In the genomic region with DNA sequence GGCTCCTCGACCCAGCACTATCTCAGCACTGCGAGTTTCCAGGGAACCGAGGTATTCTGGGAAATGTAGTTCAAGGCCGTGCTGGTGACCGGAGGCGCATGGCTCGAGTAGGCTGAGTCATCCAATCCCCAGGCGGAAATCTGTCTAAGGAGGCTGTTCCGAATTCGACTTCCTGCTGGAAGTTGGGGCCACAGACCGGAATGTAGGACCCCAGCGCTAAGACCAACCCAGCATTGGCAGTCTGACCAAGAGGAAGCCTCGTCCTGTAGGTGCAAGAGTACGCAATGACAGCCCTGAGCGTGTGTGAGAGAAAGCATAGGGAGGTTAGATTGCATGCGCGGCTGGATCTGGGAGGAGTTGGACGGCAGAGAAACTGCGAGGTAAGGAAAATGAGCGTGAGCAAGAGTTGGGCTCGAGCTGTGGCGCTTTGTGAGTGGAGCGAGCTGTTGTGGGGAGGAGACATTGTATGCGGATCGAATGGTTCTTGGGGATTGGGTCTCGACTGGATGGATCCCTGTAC, we compare ENCODE assay signal across 8 mouse cellular contexts. TPM values are rescaled to one million over a fixed set of nuclear protein-coding genes. Genes with fewer than 3 reads are reported as not detected.
DNase-seq lines count a peak whose midpoint lies in the region; ATAC-seq and TF ChIP-seq lines count a peak whose summit lies in the region.

A gene (plus strand): TSS at position 205 of the 520 bp plus-strand sequence.

- H3K9me3 ChIP-seq in embryonic facial prominence, embryonic 13.5 days, result no peaks in the 10 kb centered on the region
- peaks cover 4% of the 10 kb centered on the region; the same call in 1 of the 2 replicates for H3K9me3 ChIP-seq in limb, embryonic 12.5 days
- no peaks in the 10 kb centered on the region for H3K9me3 ChIP-seq in midbrain, embryonic 15.5 days

- H3K27ac ChIP-seq in embryonic facial prominence, embryonic 13.5 days, result peak within 1 kb of the TSS; percentile 48
- H3K27ac ChIP-seq in kidney, adult 2 months (ENCODE audit: insufficient read depth, low read depth, low read length), result peak within 1 kb of the TSS; percentile 81
- H3K27ac ChIP-seq in limb, embryonic 12.5 days, result peak within 1 kb of the TSS; percentile 87
- peak within 1 kb of the TSS; percentile 88 for H3K27ac ChIP-seq in midbrain, embryonic 15.5 days
- H3K27ac ChIP-seq in spleen, adult 2 months (ENCODE audit: insufficient read depth, low read length), result peak within 1 kb of the TSS; percentile 41

- H3K4me1 ChIP-seq in embryonic facial prominence, embryonic 13.5 days, result peaks cover 37% of the 10 kb centered on the region
- peaks cover 9% of the 10 kb centered on the region for H3K4me1 ChIP-seq in kidney, adult 2 months (ENCODE audit: control insufficient read depth, insufficient read depth, low read length)
- peaks cover 27% of the 10 kb centered on the region for H3K4me1 ChIP-seq in limb, embryonic 12.5 days (replicated peaks)
- peaks cover 47% of the 10 kb centered on the region for H3K4me1 ChIP-seq in midbrain, embryonic 15.5 days
- H3K4me1 ChIP-seq in spleen, adult 2 months (ENCODE audit: control insufficient read depth, insufficient read depth, insufficient read length), result peaks cover 6% of the 10 kb centered on the region; the same call in 1 of the 2 replicates

- H3K9ac ChIP-seq in embryonic facial prominence, embryonic 13.5 days, result peak within 1 kb of the TSS; percentile 77
- H3K9ac ChIP-seq in limb, embryonic 12.5 days (replicated peaks), result peak within 1 kb of the TSS; percentile 70
- H3K9ac ChIP-seq in midbrain, embryonic 15.5 days, result peak within 1 kb of the TSS; percentile 73

- H3K27me3 ChIP-seq in embryonic facial prominence, embryonic 13.5 days, result no peaks in the 10 kb centered on the region
- H3K27me3 ChIP-seq in kidney, adult 2 months (replicated peaks; ENCODE audit: control insufficient read depth, insufficient read depth, low read length), result no peaks in the 10 kb centered on the region
- no peaks in the 10 kb centered on the region for H3K27me3 ChIP-seq in limb, embryonic 12.5 days
- H3K27me3 ChIP-seq in midbrain, embryonic 15.5 days (replicated peaks), result no peaks in the 10 kb centered on the region
- no peaks in the 10 kb centered on the region for H3K27me3 ChIP-seq in spleen, adult 2 months (ENCODE audit: control insufficient read depth, insufficient read depth, low read length)

- peak; percentile 96 for ATAC-seq in embryonic facial prominence, embryonic 13.5 days (ENCODE audit: insufficient number of reproducible peaks, insufficient read depth, low FRiP score, low TSS enrichment, low read depth)
- ATAC-seq in limb, embryonic 12.5 days (ENCODE audit: insufficient number of reproducible peaks, insufficient read depth, low FRiP score, low TSS enrichment, low read depth), result peak; percentile 95
- peak; percentile 95 for ATAC-seq in midbrain, embryonic 15.5 days (replicated peaks)

- WGBS in embryonic facial prominence, embryonic 13.5 days, result under 1% methylated on average over 26 of the region's 26 CpGs
- 1% methylated on average over 26 of the region's 26 CpGs for WGBS in kidney, adult 2 months
- under 1% methylated on average over 26 of the region's 26 CpGs for WGBS in limb, embryonic 12.5 days
- WGBS in midbrain, embryonic 15.5 days, result 0% methylated on average over 26 of the region's 26 CpGs
- WGBS in spleen, adult 2 months, result under 1% methylated on average over 26 of the region's 26 CpGs

- H3K4me3 ChIP-seq in embryonic facial prominence, embryonic 13.5 days, result peak within 1 kb of the TSS; percentile 67
- peak within 1 kb of the TSS; percentile 73 for H3K4me3 ChIP-seq in kidney, adult 2 months (ENCODE audit: insufficient read depth, low read depth, low read length)
- peak within 1 kb of the TSS; percentile 65 for H3K4me3 ChIP-seq in limb, embryonic 12.5 days (replicated peaks)
- peak within 1 kb of the TSS; percentile 73 for H3K4me3 ChIP-seq in midbrain, embryonic 15.5 days
- peak within 1 kb of the TSS; percentile 77 for H3K4me3 ChIP-seq in spleen, adult 2 months (ENCODE audit: extremely low read depth, insufficient read depth, insufficient read length)

- peaks cover 10% of the 10 kb centered on the region; the same call in 1 of the 2 replicates for H3K36me3 ChIP-seq in embryonic facial prominence, embryonic 13.5 days
- no peaks in the 10 kb centered on the region for H3K36me3 ChIP-seq in kidney, adult 2 months (ENCODE audit: control insufficient read depth, insufficient read depth, low read length)
- H3K36me3 ChIP-seq in limb, embryonic 12.5 days, result peaks cover 11% of the 10 kb centered on the region; the same call in 1 of the 2 replicates
- H3K36me3 ChIP-seq in midbrain, embryonic 15.5 days (replicated peaks), result no peaks in the 10 kb centered on the region
- H3K36me3 ChIP-seq in spleen, adult 2 months (ENCODE audit: control insufficient read depth, insufficient read depth, low read length), result no peaks in the 10 kb centered on the region

- peak within 1 kb of the TSS; percentile 83 for H3K4me2 ChIP-seq in embryonic facial prominence, embryonic 13.5 days
- peak within 1 kb of the TSS; percentile 75 for H3K4me2 ChIP-seq in limb, embryonic 12.5 days
- peak within 1 kb of the TSS; percentile 69 for H3K4me2 ChIP-seq in midbrain, embryonic 15.5 days

- peak; percentile 86 for DNase-seq in 3134 (ENCODE audit: extremely low read depth, insufficient read length, low spot score)
- peak; percentile 90 to 91 for DNase-seq in adrenal gland, postnatal 36 days
- DNase-seq in heart, adult 18-20 months, result peak; percentile 92 to 96
- DNase-seq in kidney, adult 2 months, result peak; percentile 96
- peak; percentile 73 to 77 for DNase-seq in spleen, adult 2 months (ENCODE audit: low read depth in 1 of 2, low spot score in 2 of 2)

- TF ChIP-seq CTCF in kidney, adult 2 months (conservative IDR thresholded peaks at IDR 0.05; ENCODE audit: insufficient read depth, insufficient read length, low read depth, low read length), result no peak
- TF ChIP-seq CTCF in spleen, adult 2 months (IDR thresholded peaks at IDR 0.05; ENCODE audit: extremely low read depth, insufficient read depth, insufficient read length, insufficient replicate concordance), result no peak

- TF ChIP-seq POLR2A in kidney, adult 2 months (IDR thresholded peaks at IDR 0.05; ENCODE audit: low read depth, low read length), result peak; percentile 72
- TF ChIP-seq POLR2A in spleen, adult 2 months (IDR thresholded peaks at IDR 0.05; ENCODE audit: low read depth, low read length), result peak; percentile 56

RNA-seq across cellular contexts. Expression of the gene that starts here (rescaled TPM):
- total RNA-seq in adrenal gland, postnatal 36 days (2021), result 10 to 100 TPM; 15.6 to 16.0 TPM
- 17.3 and 18.1 TPM in 2 replicates for polyA plus RNA-seq in embryonic facial prominence, embryonic 13.5 days (2015; fragmentation: Nextera tagmentation; extraction: Ambion mirVana)
- 1 to 10 TPM; 9.1 to 9.8 TPM for total RNA-seq in heart, adult 18-20 months (2021)
- polyA plus RNA-seq in kidney, adult 2 months (2012; rRNA removed), result 2.6 and 3.3 TPM in 2 replicates
- polyA plus RNA-seq in limb, embryonic 12.5 days (2016; fragmentation: Nextera tagmentation; extraction: Ambion mirVana), result 17.1 and 18.0 TPM in 2 replicates
- 29.2 and 30.1 TPM in 2 replicates for polyA plus RNA-seq in midbrain, embryonic 15.5 days (2015; fragmentation: Nextera tagmentation; extraction: Ambion mirVana)
- 1.2 and 1.5 TPM in 2 replicates for polyA plus RNA-seq in spleen, adult 2 months (2012; rRNA removed)

Comparison
In these comparisons a context has a peak if more than half of its experiments do, and no peak if none do; other contexts are left out.
1. Peak in every context shown above with its lines: DNase-seq, ATAC-seq, H3K4me3 ChIP-seq and H3K27ac ChIP-seq.